Mouse (Mus musculus): ENCODE results near the gene Wipi1.
"Not testable (repeated sequence)": the region's sequence is repeated elsewhere in the genome, so short reads cannot be mapped to it uniquely, and the experiment has no call there.

DNA sequence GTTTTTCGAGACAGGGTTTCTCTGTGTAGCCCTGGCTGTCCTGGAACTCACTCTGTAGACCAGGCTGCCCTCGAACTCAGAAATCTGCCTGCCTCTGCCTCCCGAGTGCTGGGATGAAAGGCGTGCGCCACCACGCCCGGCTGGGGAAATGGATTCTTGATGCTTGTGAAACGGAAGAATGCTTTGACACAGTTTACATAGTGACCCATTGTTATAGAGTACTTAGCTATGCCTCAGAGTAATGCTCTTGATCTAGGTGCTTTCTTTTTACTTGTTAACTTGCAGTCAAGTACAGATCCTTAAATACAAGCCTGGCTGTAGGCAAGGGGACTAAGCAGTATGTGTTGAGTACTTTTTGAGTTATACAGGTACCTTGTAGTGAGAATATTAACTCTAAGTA lies 48.8 kb upstream of the Wipi1 start:
- TF ChIP-seq CTCF (IDR thresholded peaks at IDR 0.05; ENCODE audit: control insufficient read depth, insufficient read depth, insufficient read length); MAX (IDR thresholded peaks at IDR 0.05); MYOG (IDR thresholded peaks at IDR 0.05; ENCODE audit: control insufficient read depth, extremely low read depth, insufficient read length); USF1 (IDR thresholded peaks at IDR 0.05; ENCODE audit: low read depth); CEBPB (IDR thresholded peaks at IDR 0.05; ENCODE audit: low read depth): not testable (repeated sequence)

Data from C2C12 (cell line).